Mouse (Mus musculus) forebrain, postnatal 0 days (tissue): ENCODE data around the gene Gm49366. TPM values are rescaled to one million over a fixed set of nuclear protein-coding genes. Genes with fewer than 3 reads are reported as not detected.
A peak's percentile ranks its signal among the peaks of the same experiment; 100 is the strongest.
"Not testable (repeated sequence)": the region's sequence is repeated elsewhere in the genome, so short reads cannot be mapped to it uniquely, and the experiment has no call there.

Source experiments
- ATAC-seq: fragments of 200-750 bp; cut with Nextera tagmentation; 2 replicates; pipeline ENCODE4 v1.8.0; 2017; ENCODE audit warnings: mild to moderate bottlenecking, moderate library complexity
- DNase-seq: peaks from one replicate; pipeline ENCODE4 v3.0.0-alpha.2; 2015
- H3K27ac ChIP-seq: fragments of 300-500 bp; sonication (generic); 2 replicates; pipeline ENCODE4 v1.5.1; 2014; ENCODE audit warnings: low read depth, mild to moderate bottlenecking, antibody characterized with exemption, low read length, moderate library complexity, mixed read lengths
- H3K27me3 ChIP-seq: fragments of 300-500 bp; sonication (generic); 2 replicates; pipeline ENCODE4 v1.6.1; 2014; ENCODE audit warnings: mild to moderate bottlenecking, low read length, mixed read lengths; ENCODE audit not compliant: insufficient read depth
- H3K36me3 ChIP-seq: fragments of 300-500 bp; sonication (generic); 2 replicates; pipeline ENCODE4 v1.6.1; 2014; ENCODE audit warnings: mild to moderate bottlenecking, moderate library complexity; ENCODE audit not compliant: insufficient read depth
- H3K4me1 ChIP-seq: fragments of 300-500 bp; sonication (generic); 2 replicates; pipeline ENCODE4 v1.6.1; 2014; ENCODE audit warnings: antibody characterized with exemption; ENCODE audit not compliant: insufficient read depth
- H3K4me2 ChIP-seq: fragments of 300-500 bp; sonication (generic); 2 replicates; pipeline ENCODE4 v1.6.1; 2014; ENCODE audit warnings: low read depth, mild to moderate bottlenecking, moderate library complexity
- H3K4me3 ChIP-seq: fragments of 300-500 bp; sonication (generic); 2 replicates; pipeline ENCODE4 v1.5.1; 2014; ENCODE audit warnings: low read depth, low read length, mixed read lengths
- H3K9ac ChIP-seq: fragments of 300-500 bp; sonication (generic); 2 replicates; pipeline ENCODE4 v1.6.1; 2014; ENCODE audit warnings: mild to moderate bottlenecking
- H3K9me3 ChIP-seq: fragments of 300-500 bp; sonication (generic); 2 replicates; pipeline ENCODE4 v1.6.1; 2016; ENCODE audit warnings: low read length
- CTCF ChIP-seq: sonication (generic); IDR thresholded peaks from 2 replicates; pipeline ENCODE4 v1.5.1; 2016; ENCODE audit warnings: antibody characterized with exemption, control low read depth, low read depth
- WGBS: fragments of 180-500 bp; shearing (Covaris S2); extraction: QIAGEN DNeasy Blood & Tissue Kit; methylation state at CpG from one replicate; pipeline ENCODE4 v1.1.7; 2014; 5-methylcytosine and 5-hydroxymethylcytosine counted together
- polyA plus RNA-seq: library from polyadenylated mRNA; unstranded; fragments of >200 nt; fragmentation: Nextera tagmentation; extraction: Ambion mirVana; gene quantifications from 2 replicates; pipeline ENCODE4 v1.2.1, GENCODE M21; 2015
- total RNA-seq: library from RNA; depleted of rRNA; stranded (reverse); fragments of >200 nt; gene quantifications from 2 replicates; pipeline ENCODE4 v1.2.3, GENCODE M21; 2014

Gene Gm49366
- total and polyA plus RNA-seq, 2 experiments from 2014 or later = not detected

GRCm38 (mm10) chr12:84030659-84031332 is 7.9 kb upstream of the Gm49366 start:
- no peak overlapping the region for H3K4me3 ChIP-seq

DNA sequence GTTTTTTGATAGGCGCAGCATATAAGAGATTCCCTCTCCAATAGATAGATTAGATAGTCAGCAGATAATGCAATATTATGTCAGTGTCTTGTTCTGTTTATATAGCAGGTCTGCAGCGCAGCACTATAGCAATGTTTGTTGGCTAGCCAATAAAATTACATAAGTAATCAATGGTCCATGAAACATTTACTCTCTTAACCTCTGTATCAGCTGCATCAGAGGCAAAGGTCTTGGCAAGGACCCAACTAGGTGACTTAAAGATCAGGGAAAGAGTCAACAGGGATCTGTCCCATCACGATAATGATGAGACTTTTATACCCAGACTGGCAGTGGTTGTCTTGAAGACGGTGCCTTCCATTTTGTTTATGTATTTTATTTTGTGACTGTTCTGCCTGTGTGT is 5.9 kb upstream of the Gm49366 start:
- 90% methylated on average over 4 of the region's 4 CpGs for WGBS
- no peak overlapping the region for H3K9ac ChIP-seq
- H3K4me3 ChIP-seq = no peak overlapping the region
- no peak overlapping the region for H3K27ac ChIP-seq
- no peaks in the 10 kb centered on the region for H3K27me3 ChIP-seq
- H3K4me2 ChIP-seq = no peak overlapping the region
- H3K9me3 ChIP-seq = no peaks in the 10 kb centered on the region
- DNase-seq (no peak), ATAC-seq (no peak)
- H3K4me1 ChIP-seq = no peaks in the 10 kb centered on the region
- no peak for TF ChIP-seq CTCF
- no peaks in the 10 kb centered on the region for H3K36me3 ChIP-seq

More at GRCm38 (mm10) chr12:84030659-84031332, 7.9 kb upstream of the Gm49366 start:
- peak; percentile 69; the same call in 1 of the 2 replicates for ATAC-seq
- peak; percentile 81 for DNase-seq
- no peaks in the 10 kb centered on the region for H3K4me1 ChIP-seq
- H3K9ac ChIP-seq = no peak overlapping the region
- no peaks in the 10 kb centered on the region for H3K27me3 ChIP-seq
- H3K4me2 ChIP-seq = no peak overlapping the region
- no peaks in the 10 kb centered on the region for H3K9me3 ChIP-seq
- 69% methylated on average over 4 of the region's 4 CpGs for WGBS
- TF ChIP-seq CTCF = peak; percentile 86
- H3K27ac ChIP-seq = no peak overlapping the region
- H3K36me3 ChIP-seq = no peaks in the 10 kb centered on the region

DNA sequence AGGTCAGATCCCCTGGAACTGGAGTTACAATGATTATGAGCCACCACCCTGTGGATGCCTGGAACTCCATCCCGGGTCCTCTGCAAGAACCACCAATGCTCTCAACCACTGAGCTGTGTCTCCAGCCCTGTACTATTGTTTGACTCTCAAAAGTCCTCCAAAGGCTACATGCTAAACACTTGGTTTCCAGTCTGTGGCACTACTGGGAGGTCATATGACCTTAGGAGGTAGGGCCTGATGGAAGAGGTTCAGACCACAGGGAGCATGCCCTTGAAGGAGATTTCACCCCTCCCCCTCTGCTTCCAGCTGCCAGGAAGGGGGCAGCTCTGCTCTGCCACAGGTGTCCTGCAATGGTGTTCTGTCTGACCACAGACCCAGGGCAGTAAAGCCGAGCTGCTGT is 5.4 kb upstream of the Gm49366 start:
- not testable (repeated sequence) for ATAC-seq, H3K36me3 ChIP-seq, H3K27me3 ChIP-seq, H3K9me3 ChIP-seq, H3K4me1 ChIP-seq, DNase-seq, H3K9ac ChIP-seq, H3K27ac ChIP-seq, H3K4me2 ChIP-seq, H3K4me3 ChIP-seq
- 84% methylated on average over 2 of the region's 2 CpGs for WGBS

DNA sequence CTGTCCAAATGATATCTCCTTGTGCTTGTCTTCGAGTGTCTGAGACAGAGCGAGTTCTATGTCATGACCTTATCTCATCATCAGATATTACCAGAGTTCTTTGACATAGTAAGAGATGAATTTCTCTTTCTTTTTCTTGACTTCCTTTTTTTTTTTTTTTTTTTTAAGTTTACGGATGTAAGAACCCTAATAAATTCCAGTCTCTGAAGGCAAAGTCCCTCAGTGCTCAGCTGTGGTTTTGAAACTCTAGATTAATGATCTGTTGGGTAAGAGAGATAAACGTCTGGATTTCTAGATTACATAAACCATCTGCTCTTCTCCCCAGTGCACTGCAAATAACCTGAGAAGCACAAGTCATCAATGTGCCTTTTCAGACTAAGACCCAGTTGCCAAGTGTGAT is 4.6 kb upstream of the Gm49366 start:
- Histone ChIP-seq H3K9me3 (no peaks in the 10 kb centered on the region), H3K27me3 (no peaks in the 10 kb centered on the region), H3K27ac (no peak overlapping the region), H3K4me3 (no peak overlapping the region), H3K9ac (no peak overlapping the region), H3K4me1 (no peaks in the 10 kb centered on the region), H3K36me3 (no peaks in the 10 kb centered on the region), H3K4me2 (no peak overlapping the region)
- 79% methylated on average over 4 of the region's 4 CpGs for WGBS
- TF ChIP-seq CTCF = no peak
- DNase-seq (no peak), ATAC-seq (no peak)

DNA sequence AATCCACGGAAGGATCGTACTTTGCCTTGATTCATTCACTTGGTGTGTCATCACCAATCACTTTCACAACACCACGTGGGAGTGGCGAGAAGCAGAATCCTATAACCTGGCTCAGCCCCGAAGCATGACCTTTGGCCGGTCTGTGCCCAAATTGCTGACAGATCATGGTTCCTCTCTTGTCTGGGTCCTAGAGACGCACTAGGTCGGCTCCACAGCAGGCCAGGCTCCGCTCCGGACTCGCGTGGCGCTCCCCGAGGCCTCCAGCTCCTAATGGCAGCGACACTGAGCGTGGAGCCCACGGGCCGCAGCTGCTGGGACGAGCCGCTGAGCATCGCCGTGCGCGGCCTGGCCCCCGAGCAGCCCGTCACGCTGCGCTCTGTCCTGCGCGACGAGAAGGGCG is 494 bp upstream of the Gm49366 start, which contains the start of gene Acot4:
Acot4 (plus strand) TSS at position 139 of the 400 bp plus-strand sequence.
- H3K36me3 ChIP-seq, H3K27me3 ChIP-seq, H3K27ac ChIP-seq, H3K9me3 ChIP-seq, H3K4me1 ChIP-seq: not testable (repeated sequence)
- Histone ChIP-seq H3K9ac (peak within 1 kb of the TSS; percentile 53), H3K4me3 (peak within 1 kb of the TSS; percentile 45), H3K4me2 (peak within 1 kb of the TSS; percentile 64)
- 14% methylated on average over 24 of the region's 32 CpGs for WGBS
- DNase-seq (peak; percentile 26), ATAC-seq (peak; percentile 64)

DNA sequence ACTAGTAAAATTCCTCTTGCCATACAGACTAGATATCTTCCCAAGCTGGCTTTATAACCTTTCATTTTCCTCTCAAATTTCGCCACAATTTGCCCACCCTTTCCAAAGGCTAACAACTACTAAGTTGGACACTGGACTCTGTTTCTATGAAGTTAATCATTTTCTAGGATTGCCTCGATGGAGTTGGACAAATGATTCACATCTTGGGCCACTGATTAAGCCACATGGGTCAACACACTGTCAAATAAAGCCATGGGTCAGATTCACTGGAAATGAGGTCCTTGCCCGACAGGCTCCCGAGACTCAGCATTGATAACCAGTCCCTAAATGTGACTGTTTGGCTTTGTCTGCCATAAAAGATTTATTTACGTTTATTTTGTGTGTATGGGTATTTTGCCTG is 3.5 kb downstream of the Gm49366 start:
- Histone ChIP-seq H3K4me1 (no peaks in the 10 kb centered on the region), H3K36me3 (no peaks in the 10 kb centered on the region), H3K4me3 (no peak overlapping the region), H3K27ac (no peak overlapping the region), H3K27me3 (no peaks in the 10 kb centered on the region), H3K9ac (no peak overlapping the region), H3K9me3 (no peaks in the 10 kb centered on the region; the same call in 1 of the 2 replicates), H3K4me2 (no peak overlapping the region)
- ATAC-seq (no peak), DNase-seq (no peak)
- WGBS = 91% methylated on average over 5 of the region's 5 CpGs
- TF ChIP-seq CTCF = no peak

GRCm38 (mm10) chr12:84044045-84044444 is 5.3 kb downstream of the Gm49366 start:
- H3K4me1 ChIP-seq = no peaks in the 10 kb centered on the region
- no peak overlapping the region for H3K4me2 ChIP-seq
- H3K36me3 ChIP-seq = no peaks in the 10 kb centered on the region
- no peak for DNase-seq
- ATAC-seq = no peak
- 79% methylated on average over 2 of the region's 2 CpGs for WGBS
- no peak overlapping the region for H3K27ac ChIP-seq
- no peaks in the 10 kb centered on the region for H3K27me3 ChIP-seq
- H3K4me3 ChIP-seq = no peak overlapping the region
- no peak for TF ChIP-seq CTCF
- H3K9me3 ChIP-seq = peaks cover 4% of the 10 kb centered on the region; the same call in 1 of the 2 replicates
- no peak overlapping the region for H3K9ac ChIP-seq
